Mouse (Mus musculus) olfactory bulb, adult 2 months (tissue): Measurements from ENCODE around the gene Nat14.

ENCODE experiments used
- CTCF ChIP-seq: fragments of 200-500 bp; IDR thresholded peaks from 2 replicates; pipeline ENCODE4 v1.5.1; 2012; ENCODE audit warnings: low read depth, mild to moderate bottlenecking, low read length, moderate library complexity; ENCODE audit not compliant: insufficient read depth
- POLR2A ChIP-seq: fragments of 200-500 bp; IDR thresholded peaks from 2 replicates; pipeline ENCODE4 v1.6.1; 2012; ENCODE audit warnings: mild to moderate bottlenecking, low read depth, low read length, moderate library complexity; ENCODE audit not compliant: insufficient read depth

DNA sequence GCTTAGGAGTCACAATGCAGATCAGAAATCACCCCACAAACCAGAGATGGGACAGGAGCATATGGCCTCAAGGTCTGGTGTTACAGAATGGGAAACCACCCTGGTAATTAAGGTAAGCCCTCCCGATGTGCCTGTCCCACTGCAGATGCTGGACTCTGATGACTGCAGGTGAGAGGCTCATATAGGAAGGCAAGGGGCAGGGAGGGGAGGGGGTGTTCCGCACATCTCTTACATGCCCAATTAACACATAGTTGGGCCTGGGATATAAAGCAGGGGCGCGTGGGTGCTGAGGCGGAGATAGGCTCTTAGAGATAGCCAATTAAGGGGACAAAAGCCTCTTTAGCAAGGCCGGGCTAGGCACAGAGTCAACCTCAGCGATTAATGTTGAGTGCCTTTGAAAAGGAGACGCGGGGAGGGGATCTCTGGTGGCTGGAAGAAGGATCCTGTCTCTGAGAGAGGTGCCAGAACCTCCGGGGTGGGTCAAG is 15.3 kb upstream of the Nat14 start, which contains the start of gene Gm36210:
- TF ChIP-seq POLR2A, result no peak
- no peak for TF ChIP-seq CTCF
